Mouse (Mus musculus) G1E (cell line): Measurements from ENCODE around the gene Asic2.

Experiments used
- CTCF ChIP-seq: IDR thresholded peaks from 2 replicates; pipeline ENCODE4 v1.5.1; 2012; ENCODE audit warnings: low read depth, low read length, inconsistent platforms, mixed read lengths
- POLR2AphosphoS5 ChIP-seq: IDR thresholded peaks from 2 replicates; pipeline ENCODE4 v1.6.1; 2012; ENCODE audit warnings: low read depth, low read length, inconsistent platforms; ENCODE audit not compliant: insufficient replicate concordance
- TAL1 ChIP-seq: conservative IDR thresholded peaks from 2 replicates; pipeline ENCODE4 v1.6.1; 2012; ENCODE audit warnings: low read depth, low read length, inconsistent platforms, mixed read lengths

DNA sequence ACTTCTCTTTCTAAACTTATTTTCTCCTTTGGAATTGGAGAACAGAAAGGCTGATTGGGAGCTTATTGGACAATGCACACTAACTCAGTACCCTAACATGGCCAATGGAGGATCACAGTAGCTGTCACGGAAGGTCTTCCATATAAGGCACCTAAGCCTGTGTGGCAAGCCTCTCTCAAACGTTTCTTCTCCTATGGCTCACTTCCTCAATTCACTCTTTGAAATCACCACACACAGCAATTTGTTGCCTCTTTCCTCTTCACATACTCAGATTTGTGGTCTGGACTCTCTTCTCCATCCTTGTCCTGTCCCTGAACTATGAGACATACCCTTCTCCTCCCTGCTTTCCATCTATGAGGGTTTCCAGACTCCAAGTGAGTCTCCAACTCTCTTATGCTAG is 36.6 kb upstream of the Asic2 start:
- no peak for TF ChIP-seq POLR2AphosphoS5
- no peak for TF ChIP-seq TAL1
- TF ChIP-seq CTCF, result no peak
